Mouse (Mus musculus) CH12.LX (cell line): ENCODE data around the gene Tbc1d10a. TPM values are rescaled to one million over a fixed set of nuclear protein-coding genes. Genes with fewer than 3 reads are reported as not detected.

Source experiments
- DNase-seq: peaks from one replicate; pipeline ENCODE4 v3.0.0-alpha.2; 2013; ENCODE audit errors: extremely low read depth
- H3K27ac ChIP-seq: 2 replicates; pipeline ENCODE4 v1.5.1; 2012; ENCODE audit warnings: low read depth, mild to moderate bottlenecking, control low read depth, moderate library complexity; ENCODE audit not compliant: insufficient read depth
- H3K27me3 ChIP-seq: replicated peaks from 2 replicates; pipeline ENCODE3; 2012; ENCODE audit warnings: inconsistent platforms
- H3K36me3 ChIP-seq, 2 experiments: replicated peaks in 1 of 2; 2 replicates each; pipeline versions ENCODE3 to v1.6.1; 2012; ENCODE audit warnings: inconsistent platforms in 1 of 2, low read length in 1 of 2, mild to moderate bottlenecking in 1 of 2, mixed read lengths in 1 of 2, moderate library complexity in 1 of 2; ENCODE audit not compliant: control insufficient read depth in 1 of 2, insufficient read depth in 1 of 2
- H3K4me1 ChIP-seq, 2 experiments: 2 replicates each; pipeline ENCODE4 v1.6.1; 2012; ENCODE audit warnings: inconsistent platforms in 1 of 2, moderate library complexity in 1 of 2; ENCODE audit not compliant: insufficient read depth in 2 of 2, control insufficient read depth in 1 of 2
- H3K4me2 ChIP-seq: 2 replicates; pipeline ENCODE4 v1.6.1; 2012; ENCODE audit warnings: low read depth, mild to moderate bottlenecking, control low read depth; ENCODE audit not compliant: poor library complexity, insufficient read depth, severe bottlenecking
- H3K4me3 ChIP-seq, 3 experiments: fragments of 150-350 bp in 1 of 3; sonication (generic) in 1 of 3; replicated peaks in 1 of 3; 2 replicates each; pipeline versions ENCODE3 to v1.5.1; 2011 to 2012; ENCODE audit warnings: low read depth in 2 of 3, low read length in 2 of 3, mild to moderate bottlenecking in 2 of 3, moderate library complexity in 2 of 3, control low read depth in 1 of 3, improper control_type of control experiment in 1 of 3, inconsistent platforms in 1 of 3, mixed read lengths in 1 of 3; ENCODE audit not compliant: poor library complexity in 1 of 3
- H3K79me2 ChIP-seq: replicated peaks from 2 replicates; pipeline ENCODE4 v1.6.1; 2012; ENCODE audit warnings: mild to moderate bottlenecking, moderate library complexity; ENCODE audit not compliant: control insufficient read depth, poor library complexity, insufficient read depth, severe bottlenecking; ENCODE audit errors: extremely low read depth
- H3K9ac ChIP-seq: 2 replicates; pipeline ENCODE4 v1.6.1; 2012; ENCODE audit warnings: low read depth, mild to moderate bottlenecking, control low read depth, moderate library complexity; ENCODE audit not compliant: insufficient read depth
- H3K9me3 ChIP-seq: replicated peaks from 2 replicates; pipeline ENCODE3; 2012; ENCODE audit warnings: low read length, inconsistent platforms, mixed read lengths
- CHD1 ChIP-seq: IDR thresholded peaks from 2 replicates; pipeline ENCODE4 v1.6.1; 2012; ENCODE audit warnings: low read depth, low read length, improper control_type of control experiment, inconsistent platforms
- CTCF ChIP-seq, 2 experiments: IDR thresholded peaks in 1 of 2; conservative IDR thresholded peaks in 1 of 2; 2 replicates each; pipeline ENCODE4 v1.5.1; 2011 to 2012; ENCODE audit warnings: low read depth in 2 of 2, low read length in 2 of 2, improper control_type of control experiment in 1 of 2, inconsistent platforms in 1 of 2, mild to moderate bottlenecking in 1 of 2, moderate library complexity in 1 of 2
- ELF1 ChIP-seq: IDR thresholded peaks from 2 replicates; pipeline ENCODE4 v1.6.1; 2014; ENCODE audit warnings: low read depth, mild to moderate bottlenecking, inconsistent platforms, low read length, improper control_type of control experiment
- ETS1 ChIP-seq: conservative IDR thresholded peaks from 2 replicates; pipeline ENCODE4 v1.6.1; 2012; ENCODE audit warnings: low read depth, mild to moderate bottlenecking, inconsistent platforms, low read length, improper control_type of control experiment, moderate library complexity
- HCFC1 ChIP-seq: IDR thresholded peaks from 2 replicates; pipeline ENCODE4 v1.6.1; 2012; ENCODE audit warnings: low read depth, mild to moderate bottlenecking, inconsistent platforms, low read length, improper control_type of control experiment
- IRF4 ChIP-seq: IDR thresholded peaks from 2 replicates; pipeline ENCODE4 v1.6.1; 2014; ENCODE audit warnings: low read depth, mild to moderate bottlenecking, inconsistent platforms, low read length, improper control_type of control experiment
- JUN ChIP-seq: IDR thresholded peaks from 2 replicates; pipeline ENCODE4 v1.6.1; 2011; ENCODE audit warnings: low read depth, mild to moderate bottlenecking, low read length, improper control_type of control experiment, moderate library complexity; ENCODE audit not compliant: insufficient read depth
- JUND ChIP-seq: conservative IDR thresholded peaks from 2 replicates; pipeline ENCODE4 v1.6.1; 2011; ENCODE audit warnings: low read depth, low read length, improper control_type of control experiment
- KAT2A ChIP-seq: IDR thresholded peaks from 2 replicates; pipeline ENCODE4 v1.6.1; 2012; ENCODE audit warnings: low read length, improper control_type of control experiment, inconsistent platforms; ENCODE audit not compliant: insufficient replicate concordance
- MAFK ChIP-seq: IDR thresholded peaks from 2 replicates; pipeline ENCODE4 v1.6.1; 2011; ENCODE audit warnings: low read length, improper control_type of control experiment; ENCODE audit not compliant: insufficient replicate concordance
- MAX ChIP-seq: IDR thresholded peaks from 2 replicates; pipeline ENCODE4 v1.6.1; 2011; ENCODE audit warnings: low read length, improper control_type of control experiment
- MAZ ChIP-seq: IDR thresholded peaks from 2 replicates; pipeline ENCODE4 v1.6.1; 2012; ENCODE audit warnings: low read depth, mild to moderate bottlenecking, inconsistent platforms, low read length, improper control_type of control experiment, moderate library complexity
- MXI1 ChIP-seq: IDR thresholded peaks from 2 replicates; pipeline ENCODE4 v1.6.1; 2011; ENCODE audit warnings: mild to moderate bottlenecking, low read depth, low read length, improper control_type of control experiment
- MYC ChIP-seq: IDR thresholded peaks from 2 replicates; pipeline ENCODE4 v1.6.1; 2011; ENCODE audit warnings: low read depth, mild to moderate bottlenecking, improper control_type of control experiment, low read length
- NELFE ChIP-seq: IDR thresholded peaks from 2 replicates; pipeline ENCODE4 v1.6.1; 2011; ENCODE audit warnings: low read depth, low read length, improper control_type of control experiment
- PAX5 ChIP-seq: IDR thresholded peaks from 2 replicates; pipeline ENCODE4 v1.6.1; 2012; ENCODE audit warnings: low read length, inconsistent platforms, mixed read lengths
- POLR2AphosphoS2 ChIP-seq: IDR thresholded peaks from 2 replicates; pipeline ENCODE4 v1.6.1; 2011; ENCODE audit warnings: low read depth, low read length, improper control_type of control experiment
- RAD21 ChIP-seq: IDR thresholded peaks from 2 replicates; pipeline ENCODE4 v1.6.1; 2011; ENCODE audit warnings: low read depth, mild to moderate bottlenecking, low read length, improper control_type of control experiment, moderate library complexity
- RCOR1 ChIP-seq: conservative IDR thresholded peaks from 2 replicates; pipeline ENCODE4 v1.6.1; 2012; ENCODE audit warnings: low read depth, mild to moderate bottlenecking, inconsistent platforms, low read length, improper control_type of control experiment
- TBP ChIP-seq: conservative IDR thresholded peaks from 2 replicates; pipeline ENCODE4 v1.6.1; 2011; ENCODE audit warnings: low read depth, low read length, improper control_type of control experiment
- UBTF ChIP-seq: IDR thresholded peaks from 2 replicates; pipeline ENCODE4 v1.6.1; 2012; ENCODE audit warnings: low read depth, mild to moderate bottlenecking, inconsistent platforms, low read length, improper control_type of control experiment, moderate library complexity
- USF1 ChIP-seq: IDR thresholded peaks from 2 replicates; pipeline ENCODE4 v1.6.1; 2014; ENCODE audit warnings: low read depth, mild to moderate bottlenecking, inconsistent platforms, low read length, improper control_type of control experiment
- USF2 ChIP-seq: conservative IDR thresholded peaks from 2 replicates; pipeline ENCODE4 v1.6.1; 2011; ENCODE audit warnings: low read depth, low read length, improper control_type of control experiment
- ZKSCAN1 ChIP-seq: IDR thresholded peaks from 2 replicates; pipeline ENCODE4 v1.6.1; 2012; ENCODE audit warnings: low read depth, inconsistent platforms, low read length, improper control_type of control experiment, borderline replicate concordance
- ZMIZ1 ChIP-seq: IDR thresholded peaks from 2 replicates; pipeline ENCODE4 v1.6.1; 2012; ENCODE audit warnings: low read depth, mild to moderate bottlenecking, inconsistent platforms, low read length, improper control_type of control experiment
- dilution Hi-C: fragments of 300-500 bp; cut with MboI; formaldehyde crosslinking; loops from 2 replicates; pipeline ENCODE4 v1.14.3; 2020; ENCODE audit warnings: low sequenced_read_pairs; ENCODE audit not compliant: extremely low pct_unique_long_range_greater_than_20kb, extremely low pct_ligation_motif_present
- in situ Hi-C: fragments of 300-500 bp; cut with MboI; formaldehyde crosslinking; loops from 3 replicates; pipeline ENCODE4 v1.14.3; 2019; ENCODE audit warnings: low sequenced_read_pairs, low pct_ligation_motif_present, low pct_unique_long_range_greater_than_20kb, mixed read lengths
- polyA plus RNA-seq: library from polyadenylated mRNA; unstranded; fragments of >175 nt; gene quantifications from 2 replicates; pipeline ENCODE4 v1.2.1, GENCODE M21; 2012; ENCODE audit warnings: low read depth; ENCODE audit not compliant: insufficient read length
- total RNA-seq, 2 experiments: library from RNA; depleted of rRNA; stranded (reverse); fragments of 300-350 nt in 1 of 2; fragments of >200 nt in 1 of 2; gene quantifications; 2 replicates each; pipeline ENCODE4 v1.2.3; 2012 to 2014

Tbc1d10a gene
- total and polyA plus RNA-seq, 3 experiments: 30.3 to 33.9 (median 33.5) TPM

- dilution Hi-C loops (no loop called here), in situ Hi-C loops (no loop called here)
- H3K27me3 ChIP-seq: no peaks in the 10 kb centered on the region
- TF ChIP-seq TBP (no peak), CTCF (conservative IDR thresholded peaks at IDR 0.05 in 1 of 2, IDR thresholded peaks at IDR 0.05 in 1 of 2; ENCODE audit: low read depth in 2 of 2, low read length in 2 of 2) (no peak), UBTF (no peak), ELF1 (no peak), RAD21 (no peak), MAFK (no peak), ZMIZ1 (no peak), ZKSCAN1 (no peak)
- no peak overlapping the region for H3K27ac ChIP-seq
- no peak overlapping the region for H3K9ac ChIP-seq
- no peaks in the 10 kb centered on the region for H3K9me3 ChIP-seq
- no peak overlapping the region for H3K4me2 ChIP-seq
- DNase-seq: no peak
- H3K4me1 ChIP-seq: peaks cover 0 to 7% of the 10 kb centered on the region in 2 experiments; a peak in 1 of 4 replicates
- peaks cover 29 to 75% of the 10 kb centered on the region in 2 experiments for H3K36me3 ChIP-seq
- H3K4me3 ChIP-seq: no peak overlapping the region
- no peaks in the 10 kb centered on the region for H3K79me2 ChIP-seq
These were observed 40.2 kb upstream of the Tbc1d10a start for GRCm38 (mm10) chr11:4146381-4146780.

- Histone ChIP-seq H3K4me3 (no peak overlapping the region), H3K4me1 (peaks cover 0 to 4% of the 10 kb centered on the region in 2 experiments; a peak in 1 of 4 replicates), H3K9me3 (no peaks in the 10 kb centered on the region), H3K27ac (no peak overlapping the region), H3K4me2 (no peak overlapping the region), H3K27me3 (no peaks in the 10 kb centered on the region), H3K79me2 (no peaks in the 10 kb centered on the region), H3K36me3 (peaks cover 26 to 75% of the 10 kb centered on the region in 2 experiments), H3K9ac (no peak overlapping the region)
- TF ChIP-seq ETS1 (no peak), RCOR1 (no peak), JUND (no peak), CHD1 (no peak), MAX (no peak), HCFC1 (no peak), UBTF (no peak), MXI1 (no peak), MAZ (no peak), RAD21 (no peak), USF2 (no peak), KAT2A (no peak), JUN (no peak), USF1 (no peak), ZMIZ1 (no peak), MYC (no peak), NELFE (no peak), POLR2AphosphoS2 (no peak), PAX5 (no peak), IRF4 (no peak)
- dilution Hi-C loops (no loop called here), in situ Hi-C loops (no loop called here)
- no peak for DNase-seq
These were observed 39.5 kb upstream of the Tbc1d10a start for GRCm38 (mm10) chr11:4147098-4147497.
